ENCODE assay signal across 8 mouse cellular contexts in genomic region chr12:52895672-52896460, GRCm38 (mm10).
DNase-seq lines count a peak whose midpoint lies in the region; ATAC-seq lines count a peak whose summit lies in the region.

No protein-coding gene starts in this region.

- H3K4me2 ChIP-seq in limb, embryonic 11.5 days (ENCODE audit: low read depth, severe bottlenecking): no peak overlapping the region
- no peak overlapping the region for H3K4me2 ChIP-seq in neural tube, embryonic 14.5 days (ENCODE audit: low read depth, low read length)

- H3K27ac ChIP-seq in limb, embryonic 11.5 days (replicated peaks; ENCODE audit: low read depth, low read length): no peak overlapping the region
- H3K27ac ChIP-seq in neural tube, embryonic 14.5 days (ENCODE audit: low read depth, low read length): no peak overlapping the region

- no peaks in the 10 kb centered on the region for H3K4me1 ChIP-seq in limb, embryonic 11.5 days (ENCODE audit: control insufficient read depth, insufficient read depth, low read length)
- H3K4me1 ChIP-seq in neural tube, embryonic 14.5 days (ENCODE audit: control insufficient read depth, insufficient read depth, low read length): peaks cover 6% of the 10 kb centered on the region; the same call in 1 of the 2 replicates

- H3K36me3 ChIP-seq in limb, embryonic 11.5 days (ENCODE audit: control insufficient read depth, insufficient read depth, low read length): no peaks in the 10 kb centered on the region
- no peaks in the 10 kb centered on the region for H3K36me3 ChIP-seq in neural tube, embryonic 14.5 days (ENCODE audit: control insufficient read depth, insufficient read depth, low read length)

- 61% methylated on average over 6 of the region's 6 CpGs for WGBS in limb, embryonic 11.5 days
- WGBS in neural tube, embryonic 14.5 days: 20% methylated on average over 4 of the region's 6 CpGs

- no peak overlapping the region for H3K4me3 ChIP-seq in limb, embryonic 11.5 days (ENCODE audit: low read depth, low read length)
- no peak overlapping the region for H3K4me3 ChIP-seq in neural tube, embryonic 14.5 days (ENCODE audit: low read depth, low read length)

- no peak overlapping the region for H3K9ac ChIP-seq in limb, embryonic 11.5 days (ENCODE audit: low read length)
- no peak overlapping the region for H3K9ac ChIP-seq in neural tube, embryonic 14.5 days (replicated peaks; ENCODE audit: low read depth, low read length)

- peak; percentile 24 for DNase-seq in urinary bladder, postnatal 25 days (ENCODE audit: low spot score)
- no peak for DNase-seq in urinary bladder, postnatal 10 days (ENCODE audit: low spot score)
- peak; percentile 83 for DNase-seq in embryo, embryonic 10 days (ENCODE audit: low spot score)
- DNase-seq in kidney, adult 8-10 months: peak; percentile 20 to 34
- peak; percentile 69 for DNase-seq in limb, embryonic 11.5 days (ENCODE audit: low spot score)

- peak; percentile 72 for ATAC-seq in granulocyte monocyte progenitor cell, adult 5-6 weeks (replicated peaks; ENCODE audit: poor library complexity, severe bottlenecking)
- ATAC-seq in limb, embryonic 11.5 days (ENCODE audit: insufficient number of reproducible peaks, low FRiP score, low TSS enrichment, low read depth): no peak
- ATAC-seq in neural tube, embryonic 14.5 days (ENCODE audit: low read depth): peak; percentile 67; the same call in 1 of the 2 replicates
- no peak for ATAC-seq in megakaryocyte, adult 5-6 weeks (ENCODE audit: poor library complexity, severe bottlenecking)

- no peaks in the 10 kb centered on the region for H3K9me3 ChIP-seq in limb, embryonic 11.5 days (ENCODE audit: control insufficient read depth, low read length)
- H3K9me3 ChIP-seq in neural tube, embryonic 14.5 days (ENCODE audit: control insufficient read depth, low read length): no peaks in the 10 kb centered on the region

- H3K27me3 ChIP-seq in limb, embryonic 11.5 days (ENCODE audit: control insufficient read depth, insufficient read depth, low read length): no peaks in the 10 kb centered on the region
- H3K27me3 ChIP-seq in neural tube, embryonic 14.5 days (ENCODE audit: control insufficient read depth, insufficient read depth, low read length): no peaks in the 10 kb centered on the region

Comparison
In these comparisons a context has a peak if more than half of its experiments do, and no peak if none do; other contexts are left out.
1. ATAC-seq: peak in granulocyte monocyte progenitor cell, adult 5-6 weeks (single experiment) and neural tube, embryonic 14.5 days (single experiment); none in limb, embryonic 11.5 days (single experiment) and megakaryocyte, adult 5-6 weeks (single experiment).